Mouse (Mus musculus) limb, embryonic 15.5 days (tissue): Measurements from ENCODE around the gene Sp4. TPM values are rescaled to one million over a fixed set of nuclear protein-coding genes. Genes with fewer than 3 reads are reported as not detected.

Experiments used
- ATAC-seq: fragments of 200-750 bp; cut with Nextera tagmentation; 2 replicates; pipeline ENCODE4 v1.8.0; 2017; ENCODE audit warnings: low read depth, moderate TSS enrichment; ENCODE audit not compliant: insufficient number of reproducible peaks, low FRiP score, low TSS enrichment
- H3K27ac ChIP-seq: fragments of 300-500 bp; sonication (generic); 2 replicates; pipeline ENCODE4 v1.5.1; 2015; ENCODE audit warnings: moderate library complexity, mild to moderate bottlenecking, inconsistent platforms
- H3K27me3 ChIP-seq: fragments of 300-500 bp; sonication (generic); 2 replicates; pipeline ENCODE4 v1.6.1; 2015; ENCODE audit warnings: inconsistent platforms
- H3K36me3 ChIP-seq: fragments of 300-500 bp; sonication (generic); 2 replicates; pipeline ENCODE4 v1.6.1; 2015; ENCODE audit warnings: inconsistent platforms
- H3K4me1 ChIP-seq: fragments of 300-500 bp; sonication (generic); 2 replicates; pipeline ENCODE4 v1.6.1; 2015; ENCODE audit warnings: inconsistent platforms
- H3K4me2 ChIP-seq: fragments of 300-500 bp; sonication (generic); 2 replicates; pipeline ENCODE4 v1.6.1; 2015; ENCODE audit warnings: mild to moderate bottlenecking, inconsistent platforms
- H3K4me3 ChIP-seq: fragments of 300-500 bp; sonication (generic); 2 replicates; pipeline ENCODE4 v1.5.1; 2015; ENCODE audit warnings: mild to moderate bottlenecking, inconsistent platforms
- H3K9ac ChIP-seq: fragments of 300-500 bp; sonication (generic); 2 replicates; pipeline ENCODE4 v1.6.1; 2015; ENCODE audit warnings: inconsistent platforms
- H3K9me3 ChIP-seq: fragments of 300-500 bp; sonication (generic); 2 replicates; pipeline ENCODE4 v1.6.1; 2016; ENCODE audit warnings: inconsistent platforms
- WGBS: fragments of 180-500 bp; shearing (Covaris S2); methylation state at CpG from one replicate; pipeline ENCODE4 v1.1.7; 2015; 5-methylcytosine and 5-hydroxymethylcytosine counted together
- polyA plus RNA-seq: library from polyadenylated mRNA; unstranded; fragments of >200 nt; fragmentation: Nextera tagmentation; extraction: Ambion mirVana; gene quantifications from 2 replicates; pipeline ENCODE4 v1.2.1, GENCODE M21; 2015

Sp4 gene
- 5.3 and 5.5 TPM in 2 replicates for polyA plus RNA-seq

DNA sequence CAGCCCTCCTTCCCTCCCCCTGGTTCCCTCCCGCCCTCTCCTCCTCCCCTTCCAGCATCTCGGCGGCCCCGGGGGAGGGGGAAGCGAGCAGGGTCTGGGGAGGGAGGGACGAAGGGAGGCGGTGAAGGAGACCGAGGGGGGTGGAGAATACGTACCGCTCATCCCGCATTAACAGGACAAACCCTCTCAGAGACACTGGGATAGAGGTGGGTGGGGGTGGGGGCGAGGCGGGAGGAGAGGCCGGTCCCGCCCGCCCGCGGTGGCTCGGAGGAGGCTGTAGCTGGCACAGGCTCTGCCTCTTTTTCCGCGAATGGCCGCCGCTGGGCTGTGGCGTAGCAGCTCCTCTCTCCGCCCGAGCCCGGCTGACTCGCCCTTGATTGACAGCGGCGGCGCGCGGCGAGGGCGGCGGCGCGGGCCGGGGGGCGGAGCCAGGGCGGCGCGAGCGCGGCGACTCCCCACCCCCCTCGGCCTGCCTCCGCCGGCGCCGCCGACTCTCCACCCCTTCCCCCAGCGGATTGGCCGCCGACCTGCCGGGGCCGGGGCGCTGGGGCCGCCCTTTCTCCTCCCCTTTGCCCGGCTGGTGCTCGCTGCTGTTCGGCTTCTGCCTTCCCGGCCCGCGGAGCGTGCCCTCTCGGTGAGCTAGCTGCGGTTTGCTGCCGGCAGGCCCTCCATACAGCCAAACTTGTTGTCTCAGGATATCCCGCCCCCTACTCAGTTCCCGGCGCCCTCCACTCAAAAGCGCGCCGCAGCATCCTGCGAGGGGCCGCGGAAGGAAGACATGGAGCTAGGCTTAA lies at the start of gene Sp4:
Gene Sp4, minus strand, starts transcription at position 369 of the 794 bp plus-strand sequence.
- WGBS: under 1% methylated on average over 54 of the region's 78 CpGs
- Histone ChIP-seq H3K27ac (peak within 1 kb of the TSS; percentile 96), H3K4me2 (peak within 1 kb of the TSS; percentile 58), H3K36me3 (no peaks in the 10 kb centered on the region), H3K9me3 (no peaks in the 10 kb centered on the region), H3K27me3 (no peaks in the 10 kb centered on the region), H3K4me3 (peak within 1 kb of the TSS; percentile 72), H3K4me1 (peaks cover 10% of the 10 kb centered on the region), H3K9ac (peak within 1 kb of the TSS; percentile 65)
- ATAC-seq: peak; percentile 89

DNA sequence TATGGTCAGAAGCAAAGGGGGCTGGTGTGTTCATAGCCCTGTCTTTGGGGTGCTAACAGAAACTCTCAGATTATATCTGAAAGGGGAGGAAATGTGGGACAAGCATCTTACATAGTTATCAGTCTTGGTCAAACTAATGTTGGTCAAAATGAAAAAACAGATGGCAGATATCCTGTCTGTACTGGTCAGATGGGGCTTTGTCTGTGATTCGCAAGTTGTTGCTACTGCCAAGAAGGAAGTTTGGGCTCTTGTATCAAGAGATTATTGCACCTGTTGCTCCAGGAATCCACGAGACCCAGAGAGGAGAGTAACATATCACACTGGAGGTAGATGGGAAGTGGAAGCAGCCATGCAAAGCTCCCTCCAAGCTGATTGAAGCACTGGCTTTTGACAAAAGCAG lies 37.9 kb upstream of the Sp4 start:
- no peak overlapping the region for H3K4me3 ChIP-seq
- H3K4me2 ChIP-seq: no peak overlapping the region
- ATAC-seq: no peak
- H3K36me3 ChIP-seq: no peaks in the 10 kb centered on the region
- H3K9me3 ChIP-seq: no peaks in the 10 kb centered on the region
- no peaks in the 10 kb centered on the region for H3K4me1 ChIP-seq
- H3K9ac ChIP-seq: no peak overlapping the region
- no peak overlapping the region for H3K27ac ChIP-seq
- WGBS: 72% methylated on average over 2 of the region's 2 CpGs
- H3K27me3 ChIP-seq: no peaks in the 10 kb centered on the region

DNA sequence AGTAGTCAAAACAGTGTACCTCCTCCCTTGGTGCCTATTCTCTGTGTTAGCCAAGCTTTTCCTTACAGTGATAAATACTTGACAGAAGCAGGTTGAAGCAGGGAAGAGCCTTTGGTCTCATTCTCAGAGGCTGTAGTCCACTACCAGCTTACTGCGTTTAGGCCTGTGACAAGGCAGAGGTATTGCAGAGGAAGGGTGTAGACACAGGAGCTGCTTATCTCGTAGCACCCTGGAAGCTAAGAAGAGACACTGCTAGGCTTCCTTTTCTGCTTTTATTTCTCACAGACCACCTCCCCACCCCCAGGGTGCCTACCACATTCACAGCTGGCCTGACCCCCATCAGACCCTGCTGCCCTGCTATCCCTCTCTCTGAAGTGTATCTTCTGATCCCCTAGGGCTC lies 37.0 kb upstream of the Sp4 start:
- Histone ChIP-seq H3K27ac (no peak overlapping the region), H3K4me3 (no peak overlapping the region), H3K4me2 (no peak overlapping the region), H3K27me3 (no peaks in the 10 kb centered on the region), H3K9ac (no peak overlapping the region), H3K36me3 (no peaks in the 10 kb centered on the region), H3K9me3 (no peaks in the 10 kb centered on the region), H3K4me1 (no peaks in the 10 kb centered on the region)
- no peak for ATAC-seq
- 78% methylated on average over 2 of the region's 2 CpGs for whole genome bisulfite sequencing

DNA sequence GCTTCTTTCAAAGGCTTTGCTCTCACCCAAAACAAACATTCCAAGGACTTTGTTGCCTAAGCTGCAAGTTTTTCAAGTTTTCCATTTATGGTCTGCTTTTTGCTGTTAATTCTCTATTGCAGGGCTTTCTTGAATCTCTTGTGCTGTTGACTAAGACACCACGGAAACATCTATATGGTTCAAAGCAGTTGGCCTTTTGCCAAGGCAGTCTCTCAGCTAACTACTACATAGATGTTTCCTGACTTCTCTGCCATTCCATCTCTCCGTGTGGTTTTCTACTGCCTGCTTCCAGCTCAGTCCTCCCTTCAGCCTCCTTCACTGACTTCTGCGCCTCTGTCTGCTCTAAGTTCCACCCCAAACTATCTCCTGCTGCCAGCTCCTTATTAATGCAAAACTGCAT lies 36.1 kb upstream of the Sp4 start:
- H3K4me1 ChIP-seq: no peaks in the 10 kb centered on the region
- no peaks in the 10 kb centered on the region for H3K27me3 ChIP-seq
- no peak overlapping the region for H3K27ac ChIP-seq
- H3K4me2 ChIP-seq: no peak overlapping the region
- H3K4me3 ChIP-seq: no peak overlapping the region
- ATAC-seq: no peak
- no peaks in the 10 kb centered on the region for H3K9me3 ChIP-seq
- no peak overlapping the region for H3K9ac ChIP-seq
- 76% methylated on average over 3 of the region's 3 CpGs for WGBS
- H3K36me3 ChIP-seq: no peaks in the 10 kb centered on the region

DNA sequence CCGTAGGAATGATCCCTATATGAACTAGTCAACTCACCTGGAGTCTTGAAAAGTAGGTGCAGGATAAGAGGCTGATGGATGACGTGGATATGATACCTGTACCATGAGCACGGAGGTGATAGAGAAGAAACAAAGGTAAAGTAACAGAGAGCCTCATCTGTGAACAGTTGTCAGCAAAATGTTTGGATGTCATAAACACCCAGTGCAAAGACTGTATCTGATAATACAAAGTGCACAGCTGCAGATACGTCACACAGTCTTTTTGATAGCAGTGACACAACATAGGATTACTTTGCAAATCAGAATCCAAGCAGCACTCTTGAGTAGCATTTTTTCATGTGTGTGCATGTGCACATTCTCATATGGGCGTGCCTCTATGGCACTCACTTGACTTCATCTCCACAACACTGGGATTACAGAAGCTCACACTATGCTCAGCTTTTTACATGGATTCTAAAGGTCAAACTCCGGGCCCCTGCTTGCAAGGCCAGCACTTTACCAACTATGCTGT lies 27.6 kb upstream of the Sp4 start:
- H3K27ac ChIP-seq: no peak overlapping the region
- H3K27me3 ChIP-seq: no peaks in the 10 kb centered on the region
- 82% methylated on average over 6 of the region's 6 CpGs for WGBS
- no peaks in the 10 kb centered on the region for H3K9me3 ChIP-seq
- no peak for ATAC-seq
- H3K36me3 ChIP-seq: no peaks in the 10 kb centered on the region
- H3K4me3 ChIP-seq: no peak overlapping the region
- no peaks in the 10 kb centered on the region for H3K4me1 ChIP-seq
- H3K4me2 ChIP-seq: no peak overlapping the region
- H3K9ac ChIP-seq: no peak overlapping the region

DNA sequence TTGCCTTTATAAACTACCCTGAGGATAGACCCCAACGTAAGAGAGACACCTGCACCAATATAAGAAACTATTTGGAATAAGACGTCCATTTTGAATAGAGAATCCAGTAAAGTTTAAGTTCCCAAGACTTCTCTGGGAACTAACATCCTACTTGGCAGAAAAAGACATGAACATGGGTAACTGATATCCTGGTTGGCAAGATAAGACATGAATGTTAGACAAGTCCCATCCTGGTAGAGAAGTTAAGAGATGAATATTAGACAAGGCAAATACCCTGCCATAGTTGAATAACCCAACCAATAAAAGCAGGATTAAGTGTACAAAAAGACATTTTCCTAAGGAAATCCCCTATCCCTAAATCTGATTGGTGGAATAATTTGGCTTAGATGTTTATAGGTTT lies 26.3 kb upstream of the Sp4 start:
- Histone ChIP-seq H3K4me2 (no peak overlapping the region), H3K4me1 (no peaks in the 10 kb centered on the region), H3K9me3 (no peaks in the 10 kb centered on the region), H3K27me3 (no peaks in the 10 kb centered on the region), H3K9ac (no peak overlapping the region), H3K27ac (no peak overlapping the region), H3K4me3 (no peak overlapping the region), H3K36me3 (no peaks in the 10 kb centered on the region)
- 80% methylated on average over 2 of the region's 2 CpGs for WGBS
- ATAC-seq: no peak

DNA sequence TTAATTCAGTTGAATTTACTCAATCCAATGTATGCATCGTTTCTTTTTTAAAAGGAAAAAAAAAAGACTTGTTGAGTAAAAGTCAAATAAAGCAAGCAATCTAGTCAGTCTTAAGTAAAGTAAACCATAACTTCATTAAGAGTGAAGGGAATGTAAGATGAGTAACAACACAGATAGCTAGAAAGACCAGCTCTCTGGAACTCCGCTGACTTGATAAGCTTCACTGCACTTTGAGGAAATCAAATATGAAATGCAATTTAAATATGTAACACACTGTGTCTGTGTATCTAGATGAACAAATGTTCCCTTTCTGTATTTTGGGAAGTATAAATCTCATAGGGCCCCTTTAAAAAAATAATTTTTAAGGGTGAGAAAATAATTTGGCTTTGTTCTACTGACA lies 24.9 kb upstream of the Sp4 start:
- Histone ChIP-seq H3K9ac (no peak overlapping the region), H3K27me3 (no peaks in the 10 kb centered on the region), H3K9me3 (no peaks in the 10 kb centered on the region), H3K4me1 (no peaks in the 10 kb centered on the region), H3K4me3 (no peak overlapping the region), H3K36me3 (no peaks in the 10 kb centered on the region), H3K4me2 (no peak overlapping the region), H3K27ac (no peak overlapping the region)
- no peak for ATAC-seq
- 93% methylated on average over 2 of the region's 2 CpGs for WGBS

DNA sequence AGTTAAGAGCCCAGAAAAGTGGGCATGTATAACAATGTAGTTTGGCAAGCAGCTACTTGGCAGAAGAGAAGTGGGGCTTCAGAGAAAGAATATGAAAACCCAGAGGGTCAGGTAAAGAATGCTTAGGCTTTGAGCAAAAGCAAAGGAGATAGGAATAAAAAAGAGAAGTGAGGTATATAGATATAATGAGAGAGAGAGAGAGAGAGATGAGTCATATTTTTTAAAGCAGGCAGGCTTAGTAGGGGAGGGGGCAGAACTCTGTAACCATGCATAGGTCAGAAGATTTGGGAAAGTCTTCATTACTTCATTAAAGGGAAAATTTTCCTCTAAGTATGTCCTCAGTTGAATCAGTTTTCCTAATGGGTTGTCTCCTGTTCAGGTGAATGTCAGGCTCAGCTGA lies 18.8 kb upstream of the Sp4 start:
- ATAC-seq: no peak

DNA sequence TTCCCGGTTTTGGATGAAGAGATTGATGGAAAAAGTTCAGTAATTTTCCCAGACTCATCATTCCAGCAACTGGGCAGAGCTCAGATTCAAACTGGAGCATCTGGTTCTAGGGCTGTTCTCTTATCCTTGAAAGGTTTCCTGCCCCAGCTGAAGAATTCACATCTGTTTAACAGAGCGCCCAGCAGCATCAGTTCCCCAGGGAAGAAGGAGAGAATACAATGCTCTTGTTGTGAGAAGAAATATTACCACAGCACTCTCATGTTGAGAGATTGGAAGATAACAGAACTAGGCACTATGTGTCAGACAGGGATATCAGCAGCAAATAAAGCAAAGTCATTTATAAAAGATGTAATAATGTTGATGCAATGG lies 13.2 kb upstream of the Sp4 start:
- H3K4me2 ChIP-seq: no peak overlapping the region
- no peaks in the 10 kb centered on the region for H3K27me3 ChIP-seq
- no peaks in the 10 kb centered on the region for H3K4me1 ChIP-seq
- no peak for ATAC-seq
- H3K4me3 ChIP-seq: no peak overlapping the region
- H3K9me3 ChIP-seq: no peaks in the 10 kb centered on the region
- WGBS: 26% methylated on average over 2 of the region's 2 CpGs
- no peak overlapping the region for H3K9ac ChIP-seq
- no peaks in the 10 kb centered on the region for H3K36me3 ChIP-seq
- H3K27ac ChIP-seq: no peak overlapping the region

More for the DNA sequence above, 18.8 kb upstream of the Sp4 start:
- no peak overlapping the region for H3K9ac ChIP-seq
- H3K36me3 ChIP-seq: no peaks in the 10 kb centered on the region
- H3K4me2 ChIP-seq: no peak overlapping the region
- no peaks in the 10 kb centered on the region for H3K9me3 ChIP-seq
- H3K4me3 ChIP-seq: no peak overlapping the region
- no peaks in the 10 kb centered on the region for H3K27me3 ChIP-seq
- H3K4me1 ChIP-seq: no peaks in the 10 kb centered on the region
- H3K27ac ChIP-seq: no peak overlapping the region

DNA sequence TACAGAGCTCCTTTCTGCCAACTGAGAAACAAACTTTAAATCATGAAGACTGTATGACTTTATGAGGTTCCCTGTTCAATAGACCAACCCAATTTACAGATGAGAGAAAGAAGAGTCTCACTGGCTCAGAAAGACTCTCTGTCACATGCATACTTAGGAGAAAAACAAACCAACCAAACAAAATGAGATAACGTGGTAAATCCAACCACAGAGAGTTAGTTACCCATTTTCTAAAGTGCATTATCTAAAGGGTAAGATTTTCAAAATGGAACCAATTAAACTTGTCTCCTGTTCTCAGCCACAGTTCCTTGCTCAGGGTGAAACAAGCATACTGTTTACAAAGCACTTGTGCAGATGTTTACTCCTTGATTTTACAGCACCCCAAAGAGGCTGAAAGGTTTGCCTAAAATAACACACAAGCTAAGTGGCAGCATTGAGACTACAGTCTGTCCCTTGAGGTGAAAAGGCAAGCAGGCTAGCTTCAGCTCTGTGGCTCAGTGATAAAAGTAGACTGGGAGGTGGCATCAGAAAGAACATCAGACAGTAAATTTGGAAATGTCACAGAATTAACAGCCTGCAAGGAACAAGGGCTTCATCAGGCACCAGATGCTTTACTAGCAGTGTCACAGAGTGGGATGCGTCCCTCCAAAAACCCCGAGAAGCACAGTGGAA lies 12.7 kb upstream of the Sp4 start:
- H3K4me2 ChIP-seq: no peak overlapping the region
- no peaks in the 10 kb centered on the region for H3K9me3 ChIP-seq
- no peaks in the 10 kb centered on the region for H3K4me1 ChIP-seq
- no peaks in the 10 kb centered on the region for H3K27me3 ChIP-seq
- no peak overlapping the region for H3K4me3 ChIP-seq
- no peaks in the 10 kb centered on the region for H3K36me3 ChIP-seq
- WGBS: 45% methylated on average over 3 of the region's 3 CpGs
- no peak overlapping the region for H3K27ac ChIP-seq
- H3K9ac ChIP-seq: no peak overlapping the region
- no peak for ATAC-seq

DNA sequence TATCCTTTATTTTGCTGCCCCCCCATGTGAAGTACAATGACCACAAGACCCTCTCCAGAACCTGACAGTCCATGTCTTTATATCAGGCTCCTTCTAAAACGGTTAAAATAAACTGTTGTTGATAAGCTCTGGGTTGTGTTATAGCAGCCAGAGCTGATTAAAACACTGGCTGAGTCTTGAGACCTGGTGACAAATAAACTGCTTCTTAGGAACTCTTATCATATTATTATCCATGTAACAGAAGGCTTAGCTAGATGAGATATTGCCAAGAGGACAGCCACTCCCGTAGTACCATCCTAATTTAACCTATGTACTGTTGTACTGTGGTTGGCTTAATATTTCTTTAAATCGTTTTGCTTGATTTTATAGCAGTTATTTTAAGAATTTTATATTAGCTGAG lies 2.3 kb upstream of the Sp4 start:
- no peak for ATAC-seq
- WGBS: 81% methylated on average over 3 of the region's 3 CpGs

DNA sequence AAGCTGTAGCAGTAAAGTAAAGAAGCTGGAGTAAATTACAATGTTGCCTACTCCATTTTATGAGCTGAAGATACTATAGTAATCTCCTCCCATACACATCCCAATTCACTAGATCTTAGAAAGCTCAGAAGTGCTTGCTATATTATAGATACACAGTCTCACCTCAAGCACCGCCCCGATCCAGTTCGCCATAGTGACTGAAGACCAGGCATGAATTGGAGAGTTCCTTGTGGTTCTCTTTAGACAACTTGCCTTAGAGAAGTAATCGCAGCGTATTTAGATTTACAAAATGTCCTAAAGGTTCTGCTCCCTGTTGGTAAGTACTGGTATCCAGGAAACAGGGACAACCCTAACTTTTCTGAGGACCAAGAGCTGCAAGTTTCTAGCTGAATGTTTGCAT lies 1.8 kb upstream of the Sp4 start:
- H3K27ac ChIP-seq: no peak overlapping the region
- no peaks in the 10 kb centered on the region for H3K27me3 ChIP-seq
- H3K4me1 ChIP-seq: peaks cover 10% of the 10 kb centered on the region
- H3K36me3 ChIP-seq: no peaks in the 10 kb centered on the region
- WGBS: 91% methylated on average over 5 of the region's 5 CpGs
- H3K4me2 ChIP-seq: no peak overlapping the region
- no peak for ATAC-seq
- no peaks in the 10 kb centered on the region for H3K9me3 ChIP-seq
- no peak overlapping the region for H3K9ac ChIP-seq
- H3K4me3 ChIP-seq: no peak overlapping the region

More for the DNA sequence above, 2.3 kb upstream of the Sp4 start:
- H3K36me3 ChIP-seq: no peaks in the 10 kb centered on the region
- no peaks in the 10 kb centered on the region for H3K9me3 ChIP-seq
- H3K27ac ChIP-seq: no peak overlapping the region
- H3K4me1 ChIP-seq: peaks cover 10% of the 10 kb centered on the region
- no peak overlapping the region for H3K9ac ChIP-seq
- H3K27me3 ChIP-seq: no peaks in the 10 kb centered on the region
- H3K4me3 ChIP-seq: no peak overlapping the region
- no peak overlapping the region for H3K4me2 ChIP-seq
